Mouse (Mus musculus): ENCODE data around the gene St6galnac1.

DNA sequence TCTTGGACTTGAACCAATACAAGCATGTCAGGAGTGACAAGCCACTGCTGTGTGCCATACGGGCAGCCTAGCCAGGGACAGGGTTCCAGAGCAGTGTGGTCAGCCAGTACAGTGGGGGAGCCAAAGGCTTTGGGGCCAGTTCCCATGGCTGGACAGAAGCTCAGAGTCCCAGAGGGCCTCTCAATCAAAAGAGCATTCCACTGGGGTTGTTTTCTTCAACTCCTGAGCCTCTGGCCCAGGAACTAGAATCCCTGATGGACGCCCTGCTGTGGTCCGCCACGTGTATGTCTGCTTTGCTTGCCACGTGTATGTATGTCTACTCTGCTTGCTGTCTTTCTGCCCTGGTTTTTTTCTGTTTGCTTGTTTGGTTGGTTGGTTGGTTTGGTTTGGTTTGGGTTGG lies 25.8 kb upstream of the St6galnac1 start:
- TF ChIP-seq CTCF (IDR thresholded peaks at IDR 0.05; ENCODE audit: low read depth, low read length) (no peak), POLR2A (IDR thresholded peaks at IDR 0.05; ENCODE audit: insufficient read depth, low read length) (no peak), EP300 (IDR thresholded peaks at IDR 0.05; ENCODE audit: insufficient read depth, low read depth, low read length) (no peak)

Data from ES-Bruce4 (cell line).